Mouse (Mus musculus): ENCODE results near the gene Rhox12. TPM values are rescaled to one million over a fixed set of nuclear protein-coding genes. Genes with fewer than 3 reads are reported as not detected.

The Rhox12 gene
- polyA plus RNA-seq (2015; fragmentation: Nextera tagmentation; extraction: Ambion mirVana): not detected in 2 replicates

GRCm38 (mm10) chrX:38110807-38111206 is at the start of gene Rhox12:
Rhox12 (minus strand) TSS chrX:38110907.
- H3K9me3 ChIP-seq (replicated peaks): no peaks in the 10 kb centered on the region
- no peak for ATAC-seq (ENCODE audit: insufficient read depth)
- H3K4me2 ChIP-seq: no peak within 1 kb of the TSS
- H3K27ac ChIP-seq (replicated peaks): no peak within 1 kb of the TSS
- H3K27me3 ChIP-seq: no peaks in the 10 kb centered on the region
- no peaks in the 10 kb centered on the region for H3K36me3 ChIP-seq (replicated peaks)
- no peaks in the 10 kb centered on the region for H3K4me1 ChIP-seq (replicated peaks)
- WGBS (ENCODE audit: insufficient replicate concordance): 52% methylated on average over 4 of the region's 4 CpGs
- H3K9ac ChIP-seq: no peak within 1 kb of the TSS
- no peak within 1 kb of the TSS for H3K4me3 ChIP-seq (replicated peaks)

GRCm38 (mm10) chrX:38159097-38159496 is 48.4 kb upstream of the Rhox12 start:
- H3K27ac ChIP-seq (replicated peaks): no peak overlapping the region

GRCm38 (mm10) chrX:38121478-38121877 is 10.8 kb upstream of the Rhox12 start:
- ATAC-seq (ENCODE audit: insufficient read depth): no peak
- H3K4me3 ChIP-seq (replicated peaks): no peak overlapping the region
- no peak overlapping the region for H3K4me2 ChIP-seq
- H3K4me1 ChIP-seq (replicated peaks): no peaks in the 10 kb centered on the region
- no peaks in the 10 kb centered on the region for H3K36me3 ChIP-seq (replicated peaks)
- H3K27me3 ChIP-seq: no peaks in the 10 kb centered on the region
- H3K9me3 ChIP-seq (replicated peaks): no peaks in the 10 kb centered on the region
- WGBS (ENCODE audit: insufficient replicate concordance): 81% methylated on average over 34 of the region's 34 CpGs
- H3K9ac ChIP-seq: no peak overlapping the region
- no peak overlapping the region for H3K27ac ChIP-seq (replicated peaks)

More at GRCm38 (mm10) chrX:38159097-38159496, 48.4 kb upstream of the Rhox12 start:
- Histone ChIP-seq H3K9me3 (replicated peaks) (no peaks in the 10 kb centered on the region), H3K36me3 (replicated peaks) (no peaks in the 10 kb centered on the region), H3K4me2 (no peak overlapping the region), H3K9ac (no peak overlapping the region), H3K4me3 (replicated peaks) (no peak overlapping the region), H3K27me3 (no peaks in the 10 kb centered on the region), H3K4me1 (replicated peaks) (no peaks in the 10 kb centered on the region)
- 56% methylated on average over 1 of the region's 1 CpGs for WGBS (ENCODE audit: insufficient replicate concordance)
- ATAC-seq (ENCODE audit: insufficient read depth): no peak

- no peak for ATAC-seq (ENCODE audit: insufficient read depth)
- no peaks in the 10 kb centered on the region for H3K27me3 ChIP-seq
- H3K9ac ChIP-seq: no peak within 1 kb of the TSS
- no peaks in the 10 kb centered on the region for H3K4me1 ChIP-seq (replicated peaks)
- H3K27ac ChIP-seq (replicated peaks): no peak within 1 kb of the TSS
- H3K9me3 ChIP-seq (replicated peaks): no peaks in the 10 kb centered on the region
- H3K4me3 ChIP-seq (replicated peaks): no peak within 1 kb of the TSS
- WGBS (ENCODE audit: insufficient replicate concordance): 80% methylated on average over 20 of the region's 20 CpGs
- no peaks in the 10 kb centered on the region for H3K36me3 ChIP-seq (replicated peaks)
- H3K4me2 ChIP-seq: no peak within 1 kb of the TSS
These were observed 10.3 kb upstream of the Rhox12 start, which contains the start of gene Rhox13 for GRCm38 (mm10) chrX:38120982-38121381. Rhox13 (plus strand) TSS chrX:38121219.

GRCm38 (mm10) chrX:38085041-38085440 is 25.7 kb downstream of the Rhox12 start, which contains the start of gene Rhox11:
Rhox11 (minus strand) TSS chrX:38085141.
- 72% methylated on average over 9 of the region's 9 CpGs for WGBS (ENCODE audit: insufficient replicate concordance)
- H3K9me3 ChIP-seq (replicated peaks): no peaks in the 10 kb centered on the region
- H3K4me3 ChIP-seq (replicated peaks): no peak within 1 kb of the TSS
- ATAC-seq (ENCODE audit: insufficient read depth): no peak
- H3K27ac ChIP-seq (replicated peaks): no peak within 1 kb of the TSS
- no peak within 1 kb of the TSS for H3K9ac ChIP-seq
- no peak within 1 kb of the TSS for H3K4me2 ChIP-seq
- no peaks in the 10 kb centered on the region for H3K4me1 ChIP-seq (replicated peaks)
- H3K27me3 ChIP-seq: no peaks in the 10 kb centered on the region
- no peaks in the 10 kb centered on the region for H3K36me3 ChIP-seq (replicated peaks)

- Histone ChIP-seq H3K9me3 (replicated peaks) (no peaks in the 10 kb centered on the region), H3K4me3 (replicated peaks) (no peak overlapping the region), H3K9ac (no peak overlapping the region), H3K4me1 (replicated peaks) (no peaks in the 10 kb centered on the region), H3K27me3 (no peaks in the 10 kb centered on the region), H3K27ac (replicated peaks) (no peak overlapping the region), H3K36me3 (replicated peaks) (no peaks in the 10 kb centered on the region), H3K4me2 (no peak overlapping the region)
- ATAC-seq (ENCODE audit: insufficient read depth): no peak
- 16% methylated on average over 12 of the region's 12 CpGs for WGBS (ENCODE audit: insufficient replicate concordance)
These were observed 26.5 kb downstream of the Rhox12 start for GRCm38 (mm10) chrX:38084226-38084625.

GRCm38 (mm10) chrX:38066175-38066574 is 44.5 kb downstream of the Rhox12 start, which contains the start of gene Rhox10:
Rhox10 (plus strand) TSS chrX:38066475.
- Histone ChIP-seq H3K4me1 (replicated peaks) (no peaks in the 10 kb centered on the region), H3K27me3 (no peaks in the 10 kb centered on the region), H3K36me3 (replicated peaks) (no peaks in the 10 kb centered on the region), H3K4me2 (no peak within 1 kb of the TSS), H3K27ac (replicated peaks) (no peak within 1 kb of the TSS), H3K4me3 (replicated peaks) (no peak within 1 kb of the TSS), H3K9ac (no peak within 1 kb of the TSS), H3K9me3 (replicated peaks) (no peaks in the 10 kb centered on the region)
- WGBS (ENCODE audit: insufficient replicate concordance): 75% methylated on average over 11 of the region's 11 CpGs
- no peak for ATAC-seq (ENCODE audit: insufficient read depth)

GRCm38 (mm10) chrX:38061544-38061943 is 49.2 kb downstream of the Rhox12 start:
- Histone ChIP-seq H3K27ac (replicated peaks) (no peak overlapping the region), H3K4me3 (replicated peaks) (no peak overlapping the region), H3K4me1 (replicated peaks) (no peaks in the 10 kb centered on the region), H3K27me3 (no peaks in the 10 kb centered on the region), H3K36me3 (replicated peaks) (no peaks in the 10 kb centered on the region), H3K4me2 (no peak overlapping the region), H3K9ac (no peak overlapping the region), H3K9me3 (replicated peaks) (no peaks in the 10 kb centered on the region)
- WGBS (ENCODE audit: insufficient replicate concordance): 0% methylated on average over 1 of the region's 1 CpGs
- no peak for ATAC-seq (ENCODE audit: insufficient read depth)

Other genes with a start within 250 kb of the Rhox12 start
- not detected in 2 replicates for gene Rhox8, start 232.0 kb downstream of the Rhox12 start, polyA plus RNA-seq (2015; fragmentation: Nextera tagmentation; extraction: Ambion mirVana)
- gene Rhox7b, start 213.7 kb downstream of the Rhox12 start, polyA plus RNA-seq (2015; fragmentation: Nextera tagmentation; extraction: Ambion mirVana): not detected in 2 replicates
- gene Rhox9, start 209.1 kb downstream of the Rhox12 start, polyA plus RNA-seq (2015; fragmentation: Nextera tagmentation; extraction: Ambion mirVana): not detected in 2 replicates
- not detected in 2 replicates for gene Btg1-ps1, start 92.1 kb downstream of the Rhox12 start, polyA plus RNA-seq (2015; fragmentation: Nextera tagmentation; extraction: Ambion mirVana)
- gene Btg1-ps2, start 67.8 kb downstream of the Rhox12 start, polyA plus RNA-seq (2015; fragmentation: Nextera tagmentation; extraction: Ambion mirVana): not detected in 2 replicates
- not detected in 2 replicates for gene Rhox10, start 44.4 kb downstream of the Rhox12 start, polyA plus RNA-seq (2015; fragmentation: Nextera tagmentation; extraction: Ambion mirVana)
- not detected in 2 replicates for gene Rhox11, start 25.8 kb downstream of the Rhox12 start, polyA plus RNA-seq (2015; fragmentation: Nextera tagmentation; extraction: Ambion mirVana)
- not detected in 2 replicates for gene Rhox13, start 10.3 kb upstream of the Rhox12 start, polyA plus RNA-seq (2015; fragmentation: Nextera tagmentation; extraction: Ambion mirVana)
- gene Zbtb33, start 78.9 kb upstream of the Rhox12 start, polyA plus RNA-seq (2015; fragmentation: Nextera tagmentation; extraction: Ambion mirVana): 0.79 and 1.2 TPM in 2 replicates
- gene Tmem255a, start 141.5 kb upstream of the Rhox12 start, polyA plus RNA-seq (2015; fragmentation: Nextera tagmentation; extraction: Ambion mirVana): 1.8 TPM in 2 replicates
- gene Atp1b4, start 205.3 kb upstream of the Rhox12 start, polyA plus RNA-seq (2015; fragmentation: Nextera tagmentation; extraction: Ambion mirVana): 1.2 and 1.8 TPM in 2 replicates